Mouse (Mus musculus) bone marrow macrophage, adult 2 months (primary cell): ENCODE data around the gene Gpld1. TPM values are rescaled to one million over a fixed set of nuclear protein-coding genes. Genes with fewer than 3 reads are reported as not detected.

Source experiments
- H3K27ac ChIP-seq: 2 replicates; pipeline ENCODE4 v1.5.1; 2012; ENCODE audit warnings: low read depth, low read length; ENCODE audit not compliant: insufficient read depth
- H3K4me1 ChIP-seq: 2 replicates; pipeline ENCODE4 v1.6.1; 2012; ENCODE audit warnings: low read length; ENCODE audit not compliant: control insufficient read depth, insufficient read depth
- H3K4me3 ChIP-seq: 2 replicates; pipeline ENCODE4 v1.5.1; 2012; ENCODE audit warnings: mild to moderate bottlenecking, low read length, moderate library complexity; ENCODE audit not compliant: insufficient read depth
- CTCF ChIP-seq: IDR thresholded peaks from 2 replicates; pipeline ENCODE4 v1.5.1; 2012; ENCODE audit warnings: low read depth, mild to moderate bottlenecking, low read length, moderate library complexity
- POLR2A ChIP-seq: IDR thresholded peaks from 2 replicates; pipeline ENCODE4 v1.6.1; 2012; ENCODE audit warnings: mild to moderate bottlenecking, low read depth, low read length, borderline replicate concordance
- polyA plus RNA-seq: library from polyadenylated mRNA; stranded (reverse); fragments of >200 nt; gene quantifications from 2 replicates; pipeline ENCODE4 v1.2.4, GENCODE M21; 2012; ENCODE audit not compliant: missing spikeins, insufficient read depth, insufficient read length

Gene Gpld1
- not detected in 2 replicates for polyA plus RNA-seq

DNA sequence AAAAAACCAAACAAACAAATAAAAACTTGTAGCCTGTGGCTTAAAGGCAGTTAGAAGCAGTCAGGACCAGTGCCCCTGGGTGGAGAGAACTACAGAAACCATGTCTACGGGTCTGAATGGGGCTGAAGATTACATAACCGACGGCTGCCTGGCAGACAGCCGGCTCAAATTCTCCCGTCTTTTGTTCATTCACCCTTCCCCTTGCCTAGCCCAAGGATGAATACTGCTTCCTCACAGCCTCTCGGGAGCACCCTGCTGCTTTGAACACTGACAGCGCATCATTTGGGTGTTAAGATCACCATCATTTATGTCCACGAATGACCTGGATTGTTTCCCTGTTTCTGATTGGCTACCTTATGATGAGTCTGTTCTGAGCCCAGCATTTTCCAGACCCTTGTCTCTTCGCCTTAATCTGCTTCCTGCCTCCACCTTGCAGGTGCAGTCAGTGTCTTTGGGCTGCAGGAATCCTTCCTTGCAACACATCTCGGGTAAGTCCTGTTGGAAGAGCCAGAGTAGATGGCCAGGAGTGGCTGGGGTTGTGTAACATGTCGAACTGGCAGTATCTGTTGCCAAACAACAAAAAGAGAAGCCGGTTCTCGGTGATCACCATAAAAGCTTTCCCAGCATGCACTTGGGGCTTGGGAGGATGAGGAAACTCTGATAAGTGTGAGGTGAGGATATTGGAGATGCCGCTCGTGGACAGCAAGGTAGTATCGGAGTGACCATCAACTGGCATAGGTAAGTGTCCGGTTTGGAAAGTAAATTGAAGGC lies at the start of gene Gpld1:
Gene Gpld1, plus strand, starts transcription at position 641 of the 771 bp plus-strand sequence.
- Histone ChIP-seq H3K4me1 (no peaks in the 10 kb centered on the region; the same call in 1 of the 2 replicates), H3K4me3 (no peak within 1 kb of the TSS), H3K27ac (no peak within 1 kb of the TSS)
- TF ChIP-seq CTCF (no peak), POLR2A (no peak)

- Histone ChIP-seq H3K4me3 (no peak overlapping the region), H3K4me1 (no peaks in the 10 kb centered on the region), H3K27ac (no peak overlapping the region)
- TF ChIP-seq CTCF: no peak
- TF ChIP-seq POLR2A: no peak
Observed at GRCm38 (mm10) chr13:24893880-24894279, 49.1 kb upstream of the Gpld1 start.

DNA sequence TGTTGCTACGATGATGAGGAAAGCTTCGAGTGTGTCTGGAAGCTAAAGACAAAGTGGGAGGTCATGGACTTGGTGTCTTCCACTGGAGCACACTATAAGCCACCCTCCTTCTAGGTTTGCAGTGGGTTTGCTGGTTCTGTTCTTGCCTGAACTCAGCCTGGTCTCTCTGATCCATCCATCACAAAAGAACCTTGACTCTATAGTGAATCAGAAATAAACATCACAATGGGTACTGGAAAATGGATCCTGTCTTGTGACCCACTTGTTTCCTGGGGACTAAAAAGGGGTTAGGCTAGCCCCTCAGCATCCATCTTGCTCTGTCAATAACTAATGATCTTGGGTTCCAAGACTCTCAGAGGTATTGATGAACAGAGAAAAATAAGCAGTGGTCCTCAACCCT lies 41.0 kb upstream of the Gpld1 start:
- TF ChIP-seq CTCF: no peak
- TF ChIP-seq POLR2A: no peak
- Histone ChIP-seq H3K4me1 (no peaks in the 10 kb centered on the region), H3K4me3 (no peak overlapping the region), H3K27ac (no peak overlapping the region)

GRCm38 (mm10) chr13:24903412-24903811 lies 39.5 kb upstream of the Gpld1 start:
- H3K4me3 ChIP-seq: no peak overlapping the region
- no peak overlapping the region for H3K27ac ChIP-seq
- TF ChIP-seq POLR2A (no peak), CTCF (no peak)

DNA sequence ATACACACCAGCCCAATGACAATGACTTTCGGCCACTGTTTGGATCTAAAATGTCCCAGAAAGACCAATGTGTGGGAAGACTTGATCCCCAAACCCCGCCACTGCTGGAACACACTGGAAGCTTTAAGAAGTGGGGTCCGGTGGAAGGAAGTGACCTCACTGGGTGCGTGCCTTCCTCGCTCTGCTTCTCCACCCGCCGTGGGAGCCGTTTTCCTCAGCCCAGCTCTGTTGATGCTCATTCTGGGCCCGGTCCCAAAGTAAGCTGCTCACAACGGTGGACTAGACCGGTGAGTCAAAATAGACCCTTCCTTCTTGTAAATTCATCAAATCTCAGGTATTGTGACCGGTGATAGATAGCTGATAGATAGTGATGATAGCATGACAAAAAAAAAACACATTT lies 37.5 kb upstream of the Gpld1 start:
- Histone ChIP-seq H3K27ac (no peak overlapping the region), H3K4me3 (no peak overlapping the region), H3K4me1 (no peaks in the 10 kb centered on the region)
- TF ChIP-seq CTCF (no peak), POLR2A (no peak)

More at GRCm38 (mm10) chr13:24903412-24903811, 39.5 kb upstream of the Gpld1 start:
- no peaks in the 10 kb centered on the region for H3K4me1 ChIP-seq

DNA sequence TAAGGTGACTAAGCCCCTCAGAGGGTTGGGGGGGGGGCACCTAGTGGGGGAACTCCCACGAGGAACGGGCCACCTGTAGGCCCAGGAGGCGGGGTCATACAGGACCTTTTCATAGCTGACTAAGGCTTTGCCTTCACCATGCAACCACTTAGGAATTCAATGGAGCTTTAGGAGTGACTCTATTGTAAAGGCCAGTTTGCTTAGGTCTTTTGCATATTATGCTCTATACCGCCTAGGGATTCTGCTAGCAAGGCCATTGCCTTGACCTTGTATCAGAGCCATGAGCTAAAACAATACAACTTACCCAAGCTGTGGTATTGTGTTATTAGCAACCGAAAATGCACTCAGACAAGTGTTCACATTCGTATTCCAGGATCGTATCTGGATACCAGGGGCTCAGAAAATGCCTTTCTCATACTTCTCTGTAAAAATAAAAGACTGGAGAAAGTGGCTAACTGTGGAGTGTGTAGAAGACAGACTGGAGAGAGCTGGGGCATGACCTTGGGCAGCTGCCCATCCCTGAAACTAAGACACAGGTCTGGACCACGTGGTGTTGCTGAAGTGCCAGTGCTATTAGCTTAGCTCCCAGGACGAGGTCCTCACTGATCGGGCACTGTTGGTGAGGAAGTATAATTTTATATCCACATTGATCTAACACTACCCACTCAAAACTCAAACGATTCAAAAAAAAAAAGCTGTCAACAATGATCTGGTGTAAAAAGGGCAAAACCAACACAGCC lies 36.0 kb upstream of the Gpld1 start:
- Histone ChIP-seq H3K4me3 (no peak overlapping the region), H3K27ac (no peak overlapping the region), H3K4me1 (no peaks in the 10 kb centered on the region)
- no peak for TF ChIP-seq CTCF
- TF ChIP-seq POLR2A: no peak

GRCm38 (mm10) chr13:24909112-24909511 lies 33.8 kb upstream of the Gpld1 start:
- Histone ChIP-seq H3K4me3 (no peak overlapping the region), H3K27ac (no peak overlapping the region), H3K4me1 (no peaks in the 10 kb centered on the region)
- TF ChIP-seq POLR2A: no peak
- TF ChIP-seq CTCF: no peak

GRCm38 (mm10) chr13:24913576-24913975 lies 29.4 kb upstream of the Gpld1 start:
- TF ChIP-seq POLR2A (no peak), CTCF (no peak)
- Histone ChIP-seq H3K27ac (no peak overlapping the region), H3K4me3 (no peak overlapping the region), H3K4me1 (no peaks in the 10 kb centered on the region)

GRCm38 (mm10) chr13:24914915-24915314 lies 28.0 kb upstream of the Gpld1 start:
- no peak for TF ChIP-seq POLR2A
- no peak for TF ChIP-seq CTCF
- H3K4me3 ChIP-seq: no peak overlapping the region
- no peak overlapping the region for H3K27ac ChIP-seq
- no peaks in the 10 kb centered on the region for H3K4me1 ChIP-seq

GRCm38 (mm10) chr13:24915831-24916230 lies 27.1 kb upstream of the Gpld1 start:
- no peak overlapping the region for H3K27ac ChIP-seq
- TF ChIP-seq POLR2A: no peak
- TF ChIP-seq CTCF: no peak
- H3K4me3 ChIP-seq: no peak overlapping the region
- no peaks in the 10 kb centered on the region for H3K4me1 ChIP-seq
